Mouse (Mus musculus) forebrain, postnatal 0 days (tissue): ENCODE results near the gene Plekhg1. TPM values are rescaled to one million over a fixed set of nuclear protein-coding genes. Genes with fewer than 3 reads are reported as not detected.

Experiments used
- ATAC-seq: fragments of 200-750 bp; cut with Nextera tagmentation; 2 replicates; pipeline ENCODE4 v1.8.0; 2017; ENCODE audit warnings: mild to moderate bottlenecking, moderate library complexity
- DNase-seq: peaks from one replicate; pipeline ENCODE4 v3.0.0-alpha.2; 2015
- H3K27ac ChIP-seq: fragments of 300-500 bp; sonication (generic); 2 replicates; pipeline ENCODE4 v1.5.1; 2014; ENCODE audit warnings: low read depth, mild to moderate bottlenecking, antibody characterized with exemption, low read length, moderate library complexity, mixed read lengths
- H3K27me3 ChIP-seq: fragments of 300-500 bp; sonication (generic); 2 replicates; pipeline ENCODE4 v1.6.1; 2014; ENCODE audit warnings: mild to moderate bottlenecking, low read length, mixed read lengths; ENCODE audit not compliant: insufficient read depth
- H3K36me3 ChIP-seq: fragments of 300-500 bp; sonication (generic); 2 replicates; pipeline ENCODE4 v1.6.1; 2014; ENCODE audit warnings: mild to moderate bottlenecking, moderate library complexity; ENCODE audit not compliant: insufficient read depth
- H3K4me1 ChIP-seq: fragments of 300-500 bp; sonication (generic); 2 replicates; pipeline ENCODE4 v1.6.1; 2014; ENCODE audit warnings: antibody characterized with exemption; ENCODE audit not compliant: insufficient read depth
- H3K4me2 ChIP-seq: fragments of 300-500 bp; sonication (generic); 2 replicates; pipeline ENCODE4 v1.6.1; 2014; ENCODE audit warnings: low read depth, mild to moderate bottlenecking, moderate library complexity
- H3K4me3 ChIP-seq: fragments of 300-500 bp; sonication (generic); 2 replicates; pipeline ENCODE4 v1.5.1; 2014; ENCODE audit warnings: low read depth, low read length, mixed read lengths
- H3K9ac ChIP-seq: fragments of 300-500 bp; sonication (generic); 2 replicates; pipeline ENCODE4 v1.6.1; 2014; ENCODE audit warnings: mild to moderate bottlenecking
- H3K9me3 ChIP-seq: fragments of 300-500 bp; sonication (generic); 2 replicates; pipeline ENCODE4 v1.6.1; 2016; ENCODE audit warnings: low read length
- CTCF ChIP-seq: sonication (generic); IDR thresholded peaks from 2 replicates; pipeline ENCODE4 v1.5.1; 2016; ENCODE audit warnings: antibody characterized with exemption, control low read depth, low read depth
- WGBS: fragments of 180-500 bp; shearing (Covaris S2); extraction: QIAGEN DNeasy Blood & Tissue Kit; methylation state at CpG from one replicate; pipeline ENCODE4 v1.1.7; 2014; 5-methylcytosine and 5-hydroxymethylcytosine counted together
- polyA plus RNA-seq: library from polyadenylated mRNA; unstranded; fragments of >200 nt; fragmentation: Nextera tagmentation; extraction: Ambion mirVana; gene quantifications from 2 replicates; pipeline ENCODE4 v1.2.1, GENCODE M21; 2015
- total RNA-seq: library from RNA; depleted of rRNA; stranded (reverse); fragments of >200 nt; gene quantifications from 2 replicates; pipeline ENCODE4 v1.2.3, GENCODE M21; 2014

The Plekhg1 gene
- total and polyA plus RNA-seq, 2 experiments from 2014 or later: 4.3 to 10.7 TPM

DNA sequence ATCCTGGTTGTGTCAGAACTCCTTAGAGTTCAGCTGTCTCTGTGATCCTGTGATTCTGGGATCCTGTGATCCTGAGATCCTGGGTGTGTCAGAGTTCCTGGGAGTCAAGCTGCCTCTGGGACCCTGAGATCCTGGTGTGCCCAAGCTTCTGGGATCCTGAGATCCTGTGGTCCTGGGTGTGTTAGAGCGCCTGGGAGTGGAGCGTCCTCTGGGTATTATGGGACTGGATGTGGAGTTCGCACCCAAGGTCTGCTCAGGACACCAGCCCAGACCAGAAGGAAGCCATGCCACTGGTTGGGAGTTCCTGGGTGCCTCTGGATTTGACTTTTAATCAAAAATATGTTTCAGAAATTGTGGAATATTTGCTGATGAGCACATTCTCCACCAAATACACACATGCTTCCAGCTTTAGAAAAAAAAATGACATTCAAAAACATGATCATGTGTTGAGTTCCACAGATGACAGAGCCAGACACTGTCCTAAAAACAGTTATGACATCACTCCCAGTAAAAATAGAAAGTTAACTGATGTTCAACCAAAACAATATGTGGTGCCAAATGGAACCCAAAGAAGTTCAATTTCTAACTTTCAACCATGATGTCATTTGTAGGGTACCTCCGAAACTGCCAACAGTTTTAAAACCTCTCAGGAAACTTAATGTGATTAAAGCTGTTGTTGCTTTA, 137.8 kb downstream of the Plekhg1 start:
- Histone ChIP-seq H3K4me3 (no peak overlapping the region), H3K4me2 (no peak overlapping the region), H3K27me3 (no peaks in the 10 kb centered on the region), H3K4me1 (no peaks in the 10 kb centered on the region), H3K27ac (no peak overlapping the region), H3K36me3 (no peaks in the 10 kb centered on the region), H3K9ac (no peak overlapping the region), H3K9me3 (no peaks in the 10 kb centered on the region)
- ATAC-seq: no peak
- no peak for DNase-seq
- no peak for TF ChIP-seq CTCF
- 94% methylated on average over 4 of the region's 4 CpGs for WGBS

DNA sequence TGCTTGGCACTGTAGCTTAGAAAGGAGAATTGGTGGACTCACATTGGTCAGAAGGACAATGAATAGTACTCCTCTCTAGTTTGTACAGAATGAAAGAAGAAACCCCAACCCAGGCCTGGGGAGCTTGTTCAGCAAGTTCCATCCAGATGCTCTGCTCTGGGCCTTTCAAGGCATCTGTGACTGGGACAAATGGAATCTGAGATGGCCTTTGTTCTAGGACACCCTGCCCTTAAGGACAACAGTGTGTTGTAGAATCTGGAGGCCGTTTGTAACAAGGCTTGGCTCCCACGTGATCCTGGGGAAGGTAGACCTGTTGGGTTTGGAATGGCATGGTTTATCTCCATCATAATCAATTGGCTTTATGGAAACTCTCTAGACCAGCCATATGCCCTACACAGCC, 141.0 kb downstream of the Plekhg1 start:
- H3K27me3 ChIP-seq: no peaks in the 10 kb centered on the region
- DNase-seq (no peak), ATAC-seq (no peak)
- WGBS: 78% methylated on average over 2 of the region's 2 CpGs
- H3K4me2 ChIP-seq: no peak overlapping the region
- no peak for TF ChIP-seq CTCF
- H3K27ac ChIP-seq: no peak overlapping the region
- no peaks in the 10 kb centered on the region for H3K36me3 ChIP-seq
- H3K4me3 ChIP-seq: no peak overlapping the region
- no peaks in the 10 kb centered on the region for H3K9me3 ChIP-seq
- H3K4me1 ChIP-seq: no peaks in the 10 kb centered on the region
- no peak overlapping the region for H3K9ac ChIP-seq

DNA sequence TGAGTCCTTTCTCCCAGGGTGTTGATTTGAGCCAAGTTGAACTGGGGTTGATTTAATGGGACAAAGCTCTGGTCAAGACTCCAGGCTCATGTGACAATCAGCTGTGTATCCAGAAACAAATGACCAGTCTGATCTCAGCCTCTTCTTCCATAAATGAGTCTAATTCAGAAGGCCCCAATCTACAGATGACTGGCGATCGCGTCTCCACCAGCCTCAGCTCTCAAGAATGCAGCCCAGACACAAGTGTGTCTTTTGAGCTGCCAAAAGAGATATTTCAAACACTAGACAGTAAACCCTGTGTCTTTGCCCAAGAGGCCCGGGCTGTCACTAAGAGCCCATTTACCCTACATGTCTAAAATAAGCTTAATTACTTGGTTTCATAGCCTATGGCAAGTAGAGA, 148.3 kb downstream of the Plekhg1 start:
- Histone ChIP-seq H3K27me3 (no peaks in the 10 kb centered on the region), H3K27ac (no peak overlapping the region), H3K36me3 (no peaks in the 10 kb centered on the region), H3K9me3 (no peaks in the 10 kb centered on the region), H3K4me1 (no peaks in the 10 kb centered on the region), H3K4me3 (no peak overlapping the region), H3K4me2 (no peak overlapping the region), H3K9ac (no peak overlapping the region)
- 49% methylated on average over 4 of the region's 4 CpGs for WGBS
- DNase-seq (no peak), ATAC-seq (no peak)
- TF ChIP-seq CTCF: no peak

DNA sequence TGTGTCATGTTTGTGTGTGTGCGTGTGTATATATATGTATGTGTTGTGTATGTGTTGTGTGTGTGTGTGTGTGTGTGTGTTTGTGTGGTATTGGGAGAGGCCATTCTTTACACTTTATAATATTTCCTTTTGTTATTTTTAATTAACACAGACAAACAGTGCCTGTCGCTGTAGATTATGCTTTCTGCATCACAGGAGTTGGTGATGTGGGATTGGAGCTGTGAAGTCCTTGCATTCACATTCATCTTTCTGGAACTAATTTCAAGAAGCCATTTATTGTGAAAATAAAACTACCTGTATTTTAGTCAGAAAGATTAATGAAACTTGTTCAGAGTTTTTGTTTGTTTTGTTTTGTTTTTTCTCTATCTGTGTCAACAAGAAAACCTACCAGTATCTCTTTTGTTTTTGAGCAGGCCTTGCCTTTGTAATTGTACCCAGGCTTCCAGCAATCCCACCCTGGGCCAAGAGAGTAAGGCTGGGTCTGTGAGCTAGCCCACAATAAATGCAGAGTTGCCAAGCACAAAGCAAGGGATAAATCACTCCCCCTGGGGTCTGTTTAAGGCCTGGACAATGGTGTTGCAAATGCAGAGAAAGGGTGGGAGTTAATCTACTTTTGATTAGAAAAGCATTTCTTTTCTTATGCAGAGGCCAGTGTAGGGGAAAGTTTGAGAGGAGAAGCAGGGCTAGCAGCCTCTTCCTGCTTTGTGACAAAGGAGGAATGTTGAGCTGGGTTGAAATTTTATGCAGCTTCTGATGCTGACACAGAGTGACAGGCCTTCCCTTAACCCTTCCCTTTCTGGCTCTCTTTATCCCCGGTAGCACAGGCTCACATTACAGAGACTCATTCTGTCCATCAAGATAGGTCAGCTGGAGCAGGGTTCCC, 151.5 kb downstream of the Plekhg1 start:
- Histone ChIP-seq H3K27ac (no peak overlapping the region), H3K36me3 (no peaks in the 10 kb centered on the region), H3K4me3 (no peak overlapping the region), H3K9ac (no peak overlapping the region), H3K9me3 (no peaks in the 10 kb centered on the region), H3K4me2 (no peak overlapping the region), H3K4me1 (no peaks in the 10 kb centered on the region), H3K27me3 (no peaks in the 10 kb centered on the region)
- TF ChIP-seq CTCF: no peak
- DNase-seq (no peak), ATAC-seq (peak; percentile 20; the same call in 1 of the 2 replicates)
- 37% methylated on average over 3 of the region's 3 CpGs for WGBS

DNA sequence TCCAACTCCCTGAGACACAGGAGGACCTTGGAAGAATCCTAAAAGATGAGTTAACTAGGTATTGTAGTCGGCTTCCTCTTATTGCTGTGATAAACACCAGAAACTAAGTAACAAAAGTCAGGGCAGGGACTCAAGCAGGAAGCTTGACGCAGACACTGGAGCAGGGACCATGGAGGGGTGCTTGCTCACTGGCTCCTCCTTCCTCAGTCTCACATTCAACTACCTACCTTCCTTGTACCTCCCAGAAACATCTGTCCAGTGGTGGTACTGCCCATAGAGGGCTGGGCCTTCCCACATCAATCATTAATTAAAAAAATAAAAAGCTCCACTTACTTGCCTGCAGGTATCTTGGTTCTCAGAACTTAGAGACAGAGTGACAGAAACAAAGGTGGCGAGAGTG, 152.2 kb downstream of the Plekhg1 start:
- Histone ChIP-seq H3K36me3 (no peaks in the 10 kb centered on the region), H3K4me2 (no peak overlapping the region), H3K4me3 (no peak overlapping the region), H3K9me3 (no peaks in the 10 kb centered on the region), H3K9ac (no peak overlapping the region), H3K27ac (no peak overlapping the region), H3K4me1 (no peaks in the 10 kb centered on the region), H3K27me3 (no peaks in the 10 kb centered on the region)
- TF ChIP-seq CTCF: no peak
- ATAC-seq (no peak), DNase-seq (no peak)
- whole genome bisulfite sequencing: 51% methylated on average over 3 of the region's 3 CpGs

DNA sequence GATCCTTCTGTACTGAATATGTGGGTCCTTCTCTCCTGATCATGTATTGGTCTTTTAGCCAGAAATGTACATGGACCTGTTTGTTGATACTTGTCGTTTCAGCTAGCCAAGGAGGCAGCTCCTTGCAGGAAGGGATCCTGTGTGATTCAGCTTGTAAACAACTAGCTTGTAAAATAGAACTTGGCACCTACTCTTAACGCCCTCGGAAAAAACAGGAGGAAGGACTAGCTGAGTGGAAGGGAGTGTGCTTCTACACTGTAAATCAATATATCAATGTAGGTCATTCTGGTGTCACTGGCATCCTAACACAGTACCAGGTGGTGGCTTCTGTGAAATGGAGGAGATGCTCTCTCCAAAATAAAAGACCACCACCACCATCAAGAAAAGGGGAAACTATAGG, 157.9 kb downstream of the Plekhg1 start:
- ATAC-seq: no peak
- Histone ChIP-seq H3K9me3 (no peaks in the 10 kb centered on the region), H3K27ac (no peak overlapping the region), H3K9ac (no peak overlapping the region), H3K36me3 (no peaks in the 10 kb centered on the region), H3K4me2 (no peak overlapping the region), H3K27me3 (no peaks in the 10 kb centered on the region), H3K4me1 (no peaks in the 10 kb centered on the region), H3K4me3 (no peak overlapping the region)
- 53% methylated on average over 3 of the region's 3 CpGs for WGBS
- TF ChIP-seq CTCF: no peak
- no peak for DNase-seq

DNA sequence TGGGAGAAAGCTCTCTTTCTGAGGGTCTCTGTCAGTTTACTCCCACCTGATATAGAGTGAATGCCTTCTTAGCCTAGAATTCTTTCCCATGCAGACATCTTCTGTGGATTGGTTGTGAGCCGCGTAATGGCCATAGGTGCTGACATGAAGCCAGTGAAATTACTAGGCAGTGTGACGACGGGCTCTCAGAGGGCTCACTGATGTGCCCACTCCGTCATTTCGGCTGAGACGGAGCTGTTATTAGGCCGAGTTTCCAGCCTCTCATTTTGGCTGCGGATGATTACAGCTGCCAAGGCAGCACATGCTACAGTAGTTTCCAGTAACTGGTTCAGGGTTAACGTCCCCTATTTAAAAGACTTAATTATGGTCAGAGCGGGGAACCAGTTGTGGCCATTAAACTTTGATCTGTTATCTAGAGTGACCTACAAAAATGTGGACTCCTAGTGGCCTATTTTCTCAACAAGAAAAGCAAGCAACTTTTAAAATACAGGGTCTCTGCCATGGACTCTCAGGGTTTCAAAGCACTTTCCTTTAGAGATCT, 160.3 kb downstream of the Plekhg1 start:
- Histone ChIP-seq H3K9ac (no peak overlapping the region), H3K4me1 (no peaks in the 10 kb centered on the region), H3K36me3 (no peaks in the 10 kb centered on the region), H3K4me3 (no peak overlapping the region), H3K27ac (no peak overlapping the region), H3K9me3 (no peaks in the 10 kb centered on the region), H3K4me2 (no peak overlapping the region), H3K27me3 (no peaks in the 10 kb centered on the region)
- DNase-seq: no peak
- ATAC-seq: peak; percentile 34; the same call in 1 of the 2 replicates
- TF ChIP-seq CTCF: no peak
- WGBS: 47% methylated on average over 11 of the region's 11 CpGs
